Mouse (Mus musculus) layer of hippocampus, adult 6 months (tissue): ENCODE measurements around the gene Pacsin1. TPM values are rescaled to one million over a fixed set of nuclear protein-coding genes. Genes with fewer than 3 reads are reported as not detected.

Experiments
- long read RNA-seq, 2 experiments: library from polyadenylated mRNA; unstranded; transcript quantifications; one replicate each; pipeline ENCODE4 v2.0.0; 2019 to 2020
- polyA plus RNA-seq: library from polyadenylated mRNA; unstranded; fragments of <200 nt; fragmentation: Nextera tagmentation; gene quantifications from 2 replicates; pipeline ENCODE4 v1.2.3, GENCODE M21; 2021

Pacsin1 gene
- polyA plus RNA-seq: 327 and 409 TPM in 2 replicates
- long read RNA-seq, experiment 1, full-length matches to known transcripts: 596 of 693 reads
- long read RNA-seq, experiment 1, partial matches to known transcripts: 45 of 693 reads
- long read RNA-seq, experiment 1, other reads (novel, unspliced or antisense): 52 of 693 reads
- long read RNA-seq, experiment 2, full-length matches to known transcripts: 1,697 of 1,887 reads
- long read RNA-seq, experiment 2, partial matches to known transcripts: 26 of 1,887 reads
- long read RNA-seq, experiment 2, other reads (novel, unspliced or antisense): 164 of 1,887 reads

DNA sequence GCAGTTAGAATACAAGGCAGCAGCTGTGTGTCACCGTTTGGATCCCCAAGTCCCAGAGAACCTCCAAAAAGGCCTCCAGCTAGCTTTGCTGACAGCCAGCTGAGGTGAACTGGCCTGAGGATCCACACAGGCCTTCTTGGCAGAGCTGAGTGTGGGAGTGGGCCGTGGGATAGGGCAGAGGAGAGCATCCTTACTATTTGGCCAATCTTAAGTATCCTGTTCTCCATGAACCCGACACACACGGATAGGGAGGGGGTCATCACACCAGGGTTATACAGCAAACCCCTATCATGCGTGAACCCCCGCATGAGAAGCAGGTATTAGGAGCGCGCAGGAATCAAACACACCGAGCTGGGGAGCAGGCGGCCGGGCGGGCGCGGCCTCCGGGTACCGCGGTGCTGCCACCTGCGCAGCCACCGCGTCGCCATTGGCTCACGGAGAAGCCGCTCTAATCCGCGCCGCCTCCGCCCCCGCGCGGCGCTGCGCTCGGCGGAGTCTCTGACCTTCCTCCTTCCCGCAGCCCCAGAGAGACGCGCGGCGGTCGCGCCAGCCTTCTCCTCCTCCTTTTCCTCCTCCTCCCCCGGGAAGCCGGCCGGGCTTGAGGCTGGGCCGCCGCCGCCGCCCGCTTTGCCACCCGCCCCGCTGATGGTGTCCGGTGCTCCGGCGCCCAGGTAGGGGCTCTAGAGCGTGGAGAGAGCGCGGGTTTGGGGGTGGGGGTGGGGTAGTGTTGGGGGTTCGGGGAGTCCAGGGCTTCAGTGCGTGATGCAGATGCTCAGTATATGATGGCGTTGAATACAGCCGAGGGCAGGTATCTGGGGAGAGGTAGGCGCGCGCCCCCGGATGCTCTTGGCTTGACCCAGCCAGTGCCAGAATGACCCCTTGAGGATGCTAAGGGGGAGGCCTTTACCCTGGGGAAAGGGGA lies at the start of gene Pacsin1:
Gene Pacsin1 (plus strand): TSS at position 421 of the 922 bp plus-strand sequence.

DNA sequence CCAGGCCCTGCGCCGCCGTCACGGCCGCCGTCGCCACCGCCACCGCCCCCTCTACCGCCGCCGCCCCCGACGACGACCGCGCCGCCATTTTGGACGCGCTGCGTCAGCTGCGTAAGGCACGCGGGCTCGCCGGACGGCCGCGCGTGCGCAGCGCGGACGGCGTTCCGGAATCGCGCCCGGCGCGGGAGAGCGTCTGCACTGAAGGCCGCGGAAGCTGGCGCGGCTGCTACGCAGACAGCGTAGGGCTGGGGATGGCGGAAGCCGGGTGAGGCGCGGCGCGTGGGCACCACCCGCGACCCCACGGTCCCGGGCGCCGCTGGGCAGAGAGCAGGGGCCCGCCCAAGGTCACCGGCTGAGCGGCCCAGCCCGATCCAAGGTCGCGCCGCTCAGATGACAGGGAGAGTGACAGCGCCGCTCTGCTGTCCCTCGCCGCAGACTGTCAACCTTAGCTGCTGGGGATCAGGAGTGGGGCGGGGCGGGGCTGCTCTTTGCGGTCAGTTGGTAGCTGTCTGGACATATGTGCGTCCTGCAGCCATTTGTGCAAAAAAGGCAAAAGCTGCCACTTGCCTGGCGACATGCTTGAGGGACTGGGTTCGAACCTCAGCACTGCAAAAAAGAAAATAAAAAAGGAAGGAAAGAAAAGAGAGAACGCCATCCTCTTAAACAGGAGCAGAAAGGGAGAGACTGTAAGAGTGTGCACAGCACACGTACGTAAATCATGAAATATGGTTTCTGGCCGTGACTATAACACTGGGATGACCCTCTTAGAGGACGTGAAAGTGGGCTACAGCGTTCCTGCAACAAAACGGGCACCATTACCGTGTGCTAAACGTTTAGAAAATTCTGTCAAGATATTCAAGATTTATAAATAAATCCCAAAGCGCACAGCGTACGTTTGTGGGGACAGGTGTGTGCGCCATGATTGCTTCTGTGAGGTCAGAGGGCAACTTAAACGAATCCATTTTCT lies 31.7 kb upstream of the Pacsin1 start, which contains the start of gene Nudt3:
Gene Nudt3 (minus strand): TSS at position 136 of the 967 bp plus-strand sequence.

DNA sequence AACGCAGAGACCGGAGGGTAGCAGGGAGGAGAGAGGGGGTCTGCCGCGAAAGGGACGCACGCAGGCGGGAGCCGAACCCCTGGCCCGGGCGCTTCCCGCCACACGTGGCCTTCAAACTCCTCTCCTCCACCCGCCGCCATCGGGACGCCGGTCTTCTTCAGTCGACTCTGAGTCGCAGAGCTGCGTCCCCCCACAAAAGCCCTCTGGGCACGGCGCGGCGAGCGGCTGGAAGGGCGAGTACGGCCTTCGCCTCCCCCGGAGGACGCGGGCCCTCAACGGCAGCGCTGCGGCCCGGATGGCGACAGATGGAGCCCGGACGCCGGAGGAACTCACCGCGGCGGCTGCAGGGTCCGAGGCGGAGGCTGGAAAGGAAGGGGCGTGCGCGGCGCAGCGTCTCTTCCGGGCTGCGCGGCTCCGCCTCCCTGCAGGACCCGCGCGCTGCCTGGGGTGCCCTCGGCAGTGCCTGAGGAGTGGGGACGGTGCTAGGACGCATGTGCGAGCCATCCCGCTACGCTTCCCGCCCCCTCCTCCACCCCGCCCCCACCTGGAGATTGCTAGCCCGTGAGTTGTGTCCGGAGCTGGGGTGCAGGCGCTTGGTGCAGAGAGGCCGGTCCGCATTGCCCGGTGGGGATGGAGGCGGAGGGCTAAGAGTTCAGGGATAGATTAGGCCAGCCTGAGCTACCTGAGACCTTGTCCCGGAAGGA lies 20.3 kb upstream of the Pacsin1 start, which contains the start of gene RPS10-NUDT3:
Gene RPS10-NUDT3 (minus strand): TSS at position 352 of the 704 bp plus-strand sequence.

DNA sequence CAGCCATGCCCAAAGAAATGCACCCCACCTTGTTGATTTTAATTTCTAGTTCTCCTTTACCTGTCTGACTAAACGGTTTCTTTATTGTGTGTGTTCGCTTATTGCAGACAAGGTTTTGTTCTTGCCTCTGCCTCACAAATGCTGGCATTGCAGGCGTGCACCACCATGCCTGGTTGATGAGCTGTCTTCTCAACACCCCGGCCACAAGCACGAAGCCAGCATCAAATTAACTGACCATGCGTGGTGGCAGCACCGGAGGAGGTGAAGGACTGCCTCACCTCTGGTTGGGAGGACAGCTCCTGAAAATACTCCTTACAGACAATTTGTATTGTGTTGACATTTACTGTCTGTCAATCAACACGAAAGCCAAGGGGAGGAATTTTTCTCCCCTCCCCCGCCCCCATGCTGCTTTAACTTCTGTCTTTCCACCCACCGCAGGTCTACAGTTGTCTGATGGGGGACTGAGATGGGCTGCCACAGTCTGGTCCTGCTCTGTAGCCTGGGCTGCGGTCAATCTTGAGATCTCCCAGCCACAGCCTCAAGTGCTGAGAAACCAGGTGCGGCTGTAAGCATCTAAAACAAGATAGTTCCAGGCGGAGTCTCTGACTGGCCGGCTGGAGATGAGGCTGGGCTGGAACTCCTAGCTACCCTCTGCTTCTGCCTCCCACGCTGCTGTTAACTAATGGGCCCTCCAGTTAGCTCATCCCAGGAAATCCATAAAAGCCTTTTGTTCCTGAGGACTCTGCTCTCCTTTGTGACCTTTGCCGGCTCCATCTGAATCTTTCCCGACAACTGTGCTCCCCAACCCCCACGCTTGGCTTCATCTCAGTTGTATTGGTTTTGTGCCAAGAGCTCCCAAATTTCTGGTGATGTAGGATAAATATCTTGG lies 18.9 kb upstream of the Pacsin1 start, which contains the start of gene Rps10:
Gene Rps10 (minus strand): TSS at position 538 of the 889 bp plus-strand sequence.

DNA sequence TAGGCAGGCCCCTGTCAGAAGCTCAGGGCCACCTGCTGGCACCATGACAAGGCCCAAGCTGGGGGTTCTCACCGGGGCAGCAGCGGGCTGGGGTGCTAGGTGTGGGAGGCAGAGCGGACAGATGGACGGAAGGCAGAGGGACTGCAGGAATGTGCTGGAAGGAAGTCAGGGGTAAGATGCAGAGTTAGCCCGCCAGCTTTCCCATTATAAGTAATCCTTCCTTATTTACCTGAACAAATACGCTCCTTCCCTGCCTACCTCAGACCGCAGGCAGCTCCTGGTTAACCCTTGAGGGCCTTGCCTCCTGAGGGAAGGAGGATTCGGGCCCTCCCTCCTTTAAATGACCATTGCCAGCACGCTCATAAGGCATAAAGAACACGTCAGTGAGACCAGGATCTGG lies 73.5 kb downstream of the Pacsin1 start, which contains the start of gene Spdef:
Gene Spdef (minus strand): TSS at position 186 of the 400 bp plus-strand sequence.

Other genes with a start within 250 kb of the Pacsin1 start
- gene Grm4, start 134.1 kb upstream of the Pacsin1 start, polyA plus RNA-seq: 3.4 and 3.7 TPM in 2 replicates
- gene Hmga1, start 99.0 kb upstream of the Pacsin1 start, polyA plus RNA-seq: 42.7 and 58.3 TPM in 2 replicates
- gene AI413582, start 89.8 kb upstream of the Pacsin1 start, polyA plus RNA-seq: 170 and 194 TPM in 2 replicates
- gene Nudt3, start 32.0 kb upstream of the Pacsin1 start, polyA plus RNA-seq: 275 and 475 TPM in 2 replicates
- gene RPS10-NUDT3, start 20.3 kb upstream of the Pacsin1 start, polyA plus RNA-seq: not detected in 2 replicates
- 1,126 and 1,279 TPM in 2 replicates for gene Rps10, start 18.8 kb upstream of the Pacsin1 start, polyA plus RNA-seq
- 0.08 TPM in 1 of 2 replicates, not detected in the other for gene Spdef, start 73.4 kb downstream of the Pacsin1 start, polyA plus RNA-seq
- gene D17Wsu92e, start 165.1 kb downstream of the Pacsin1 start, polyA plus RNA-seq: 19.7 and 23.5 TPM in 2 replicates
- 55.8 and 59.2 TPM in 2 replicates for gene Snrpc, start 182.6 kb downstream of the Pacsin1 start, polyA plus RNA-seq
- gene Uhrf1bp1, start 200.9 kb downstream of the Pacsin1 start, polyA plus RNA-seq: 4.8 and 6.1 TPM in 2 replicates